Mouse (Mus musculus) left cerebral cortex, adult 2 months (tissue): Measurements from ENCODE around the gene Bsdc1. TPM values are rescaled to one million over a fixed set of nuclear protein-coding genes. Genes with fewer than 3 reads are reported as not detected.
"Not testable (repeated sequence)": the region's sequence is repeated elsewhere in the genome, so short reads cannot be mapped to it uniquely, and the experiment has no call there.

Experiments
- DNase-seq, 2 experiments: peaks; one replicate each; pipeline ENCODE4 v3.0.0; 2021 to 2022; ENCODE audit warnings: low spot score in 2 of 2, mixed read lengths in 1 of 2; ENCODE audit errors: extremely low spot score in 1 of 2
- H3K27ac ChIP-seq: fragments of 200-600 bp; 2 replicates; pipeline ENCODE4 v1.8.1; 2022
- H3K4me3 ChIP-seq: fragments of 200-600 bp; 2 replicates; pipeline ENCODE4 v1.8.1; 2022
- CTCF ChIP-seq: fragments of 200-600 bp; IDR thresholded peaks from 2 replicates; pipeline ENCODE4 v1.8.1; 2022; ENCODE audit warnings: antibody characterized with exemption, mild to moderate bottlenecking, moderate library complexity
- intact Hi-C: fragments of 180-260 bp; cut with DNase I; formaldehyde crosslinking; loops from one replicate; pipeline ENCODE4 v1.15.1; 2025
- total RNA-seq, 2 experiments: library from RNA; stranded (reverse); gene quantifications; 2 replicates each; pipeline ENCODE4 v1.2.3; 2021

The Bsdc1 gene
- total RNA-seq, 2 experiments from 2014 or later, result 56.6 to 57.8 TPM

GRCm38 (mm10) chr4:129451471-129452169, 9.8 kb upstream of the Bsdc1 start:
- TF ChIP-seq CTCF, result no peak
- DNase-seq, result no peak
- no peak overlapping the region for H3K27ac ChIP-seq
- H3K4me3 ChIP-seq, result no peak overlapping the region
- intact Hi-C loops, result loop anchor here (10.0 kb wide), 1 partner anchor 317 kb away; the partner anchor contains the start of gene Fndc5

GRCm38 (mm10) chr4:129455265-129455664, 6.1 kb upstream of the Bsdc1 start:
- Histone ChIP-seq H3K4me3 (no peak overlapping the region), H3K27ac (peak overlapping the region; percentile 47; the same call in 1 of the 2 replicates)
- intact Hi-C loops, result loop anchor here (1.0 to 10.0 kb wide), 4 partner anchors 105 to 320 kb away; partner anchors contain the start of gene Fndc5
- DNase-seq, result peak; percentile 56 to 57
- TF ChIP-seq CTCF, result peak; percentile 95

GRCm38 (mm10) chr4:129456126-129456525, 5.3 kb upstream of the Bsdc1 start:
- intact Hi-C loops, result loop anchor here (5.0 to 10.0 kb wide), 3 partner anchors 179 to 321 kb away; partner anchors contain the start of gene Fndc5
- no peak for TF ChIP-seq CTCF
- no peak for DNase-seq
- H3K27ac ChIP-seq, result no peak overlapping the region
- no peak overlapping the region for H3K4me3 ChIP-seq

- not testable (repeated sequence) for H3K27ac ChIP-seq, H3K4me3 ChIP-seq, DNase-seq
- intact Hi-C loops, result loop anchor here (5.0 to 10.0 kb wide), 3 partner anchors 180 to 323 kb away; partner anchors contain the start of gene Fndc5
Observed at GRCm38 (mm10) chr4:129457311-129457710, 4.1 kb upstream of the Bsdc1 start.

- Histone ChIP-seq H3K4me3 (no peak overlapping the region), H3K27ac (no peak overlapping the region)
- no peak for TF ChIP-seq CTCF
- intact Hi-C loops, result loop anchor here (5.0 to 10.0 kb wide), 4 partner anchors 182 to 325 kb away; partner anchors contain the start of gene Fndc5
- DNase-seq, result no peak
Observed at GRCm38 (mm10) chr4:129459726-129460125, 1.7 kb upstream of the Bsdc1 start.

GRCm38 (mm10) chr4:129460827-129461182, 576 bp upstream of the Bsdc1 start:
- no peak for TF ChIP-seq CTCF
- Histone ChIP-seq H3K4me3 (peak overlapping the region; percentile 43), H3K27ac (peak overlapping the region; percentile 85)
- no peak for DNase-seq
- intact Hi-C loops, result loop anchor here (1.0 to 5.0 kb wide), 2 partner anchors 126 to 269 kb away; partner anchors contain the start of genes Rbbp4 and Zbtb8os

GRCm38 (mm10) chr4:129462118-129462517, 737 bp downstream of the Bsdc1 start:
- TF ChIP-seq CTCF, result no peak
- H3K27ac ChIP-seq, result peak overlapping the region; percentile 86
- intact Hi-C loops, result loop anchor here (5.0 kb wide), 1 partner anchor 270 kb away; no protein-coding TSS in a partner anchor
- peak overlapping the region; percentile 75 for H3K4me3 ChIP-seq
- no peak for DNase-seq

- intact Hi-C loops, result loop anchor here (5.0 kb wide), 1 partner anchor 271 kb away; no protein-coding TSS in a partner anchor
- no peak overlapping the region for H3K27ac ChIP-seq
- no peak overlapping the region for H3K4me3 ChIP-seq
- DNase-seq, result no peak
- no peak for TF ChIP-seq CTCF
Observed at GRCm38 (mm10) chr4:129463097-129464059, 2.0 kb downstream of the Bsdc1 start.

GRCm38 (mm10) chr4:129464286-129464815, 3.0 kb downstream of the Bsdc1 start:
- no peak for TF ChIP-seq CTCF
- H3K4me3 ChIP-seq, result no peak overlapping the region
- no peak overlapping the region for H3K27ac ChIP-seq
- intact Hi-C loops, result loop anchor here (5.0 kb wide), 1 partner anchor 272 kb away; no protein-coding TSS in a partner anchor
- no peak for DNase-seq

GRCm38 (mm10) chr4:129476047-129476446, 14.7 kb downstream of the Bsdc1 start:
- H3K4me3 ChIP-seq, result no peak overlapping the region
- TF ChIP-seq CTCF, result no peak
- DNase-seq, result no peak
- intact Hi-C loops, result no loop called here
- H3K27ac ChIP-seq, result no peak overlapping the region

- intact Hi-C loops, result no loop called here
- DNase-seq, result no peak
- TF ChIP-seq CTCF, result no peak
- H3K27ac ChIP-seq, result no peak overlapping the region
- no peak overlapping the region for H3K4me3 ChIP-seq
Observed at GRCm38 (mm10) chr4:129479863-129480262, 18.5 kb downstream of the Bsdc1 start.
